Mouse (Mus musculus): ENCODE data around the gene Plppr2. TPM values are rescaled to one million over a fixed set of nuclear protein-coding genes. Genes with fewer than 3 reads are reported as not detected.

The Plppr2 gene
- polyA plus RNA-seq (2015; fragmentation: Nextera tagmentation; extraction: Ambion mirVana), result 1.4 and 2.0 TPM in 2 replicates

DNA sequence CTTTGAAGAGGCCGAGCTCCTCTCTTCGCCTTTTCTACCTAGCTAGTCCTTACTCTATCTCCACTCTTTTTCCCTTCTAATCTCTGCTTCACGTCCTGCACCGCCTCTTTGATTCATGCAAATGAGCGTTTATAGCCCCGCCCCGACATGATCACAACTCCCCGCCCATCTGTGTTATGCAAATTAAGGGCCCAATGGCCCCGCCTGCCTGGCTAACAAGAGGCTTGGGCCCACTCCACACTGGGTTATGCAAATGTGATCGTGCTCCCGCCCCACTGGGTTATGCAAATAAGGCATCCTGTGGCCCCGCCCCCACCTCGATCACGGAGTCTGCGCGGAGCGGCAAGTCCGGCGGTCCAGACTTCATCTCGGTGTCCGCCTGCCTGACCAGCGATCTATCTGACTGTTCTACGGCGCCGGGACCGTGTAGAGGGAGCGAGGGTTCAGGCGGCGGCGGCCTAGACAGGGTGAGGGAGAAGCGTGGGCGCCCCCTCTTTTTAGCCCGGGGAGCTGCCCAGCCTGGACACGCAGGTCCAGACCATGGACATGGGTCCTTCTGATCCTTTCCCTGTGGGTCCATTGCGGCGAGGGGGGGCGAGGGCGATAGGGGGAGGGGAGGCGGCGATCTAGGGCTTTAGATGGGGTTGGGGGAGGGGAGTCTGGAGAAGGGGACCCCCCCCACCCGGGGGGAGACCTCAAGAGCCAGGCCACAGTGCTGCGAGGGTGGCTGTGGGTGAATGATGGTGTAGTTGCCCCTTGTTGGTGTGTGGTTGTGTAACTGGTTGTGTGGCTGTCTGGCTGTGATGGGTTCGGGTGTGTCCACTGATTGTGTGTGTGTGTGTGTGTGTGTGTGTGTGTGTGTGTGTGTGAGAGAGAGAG, at the start of gene Plppr2:
TSS of gene Plppr2 (plus strand) at position 342 of the 879 bp plus-strand sequence.

DNA sequence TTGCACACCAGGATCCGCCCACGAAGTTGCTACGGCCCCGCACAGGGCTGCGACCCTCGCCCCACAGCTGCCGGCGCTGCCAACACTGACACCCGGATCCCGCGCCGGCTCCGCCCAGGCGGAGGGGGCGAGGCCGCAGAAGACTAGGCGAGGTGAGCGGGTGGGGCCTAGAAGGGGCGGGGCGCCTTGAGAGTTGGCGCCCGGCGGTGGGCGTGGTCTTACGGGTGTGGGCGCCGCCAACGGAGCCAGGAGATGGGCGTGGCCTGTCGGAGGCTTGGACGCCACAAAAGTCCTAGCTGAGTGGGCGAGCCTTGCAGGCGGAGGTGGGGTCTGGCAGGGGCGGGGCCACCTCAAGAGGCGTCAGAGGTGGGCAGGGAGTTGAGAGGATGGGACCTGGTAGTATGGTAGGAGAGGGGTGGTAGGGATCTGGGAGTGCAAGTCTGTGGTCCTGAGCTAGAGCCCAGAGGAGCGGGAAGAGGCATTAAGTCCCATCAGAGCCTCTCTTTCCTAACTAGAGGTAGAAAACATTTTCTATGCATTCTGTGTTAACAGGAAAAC, 18.7 kb upstream of the Plppr2 start, which contains the start of gene Rab3d:
TSS of gene Rab3d (minus strand) at position 158 of the 558 bp plus-strand sequence.

DNA sequence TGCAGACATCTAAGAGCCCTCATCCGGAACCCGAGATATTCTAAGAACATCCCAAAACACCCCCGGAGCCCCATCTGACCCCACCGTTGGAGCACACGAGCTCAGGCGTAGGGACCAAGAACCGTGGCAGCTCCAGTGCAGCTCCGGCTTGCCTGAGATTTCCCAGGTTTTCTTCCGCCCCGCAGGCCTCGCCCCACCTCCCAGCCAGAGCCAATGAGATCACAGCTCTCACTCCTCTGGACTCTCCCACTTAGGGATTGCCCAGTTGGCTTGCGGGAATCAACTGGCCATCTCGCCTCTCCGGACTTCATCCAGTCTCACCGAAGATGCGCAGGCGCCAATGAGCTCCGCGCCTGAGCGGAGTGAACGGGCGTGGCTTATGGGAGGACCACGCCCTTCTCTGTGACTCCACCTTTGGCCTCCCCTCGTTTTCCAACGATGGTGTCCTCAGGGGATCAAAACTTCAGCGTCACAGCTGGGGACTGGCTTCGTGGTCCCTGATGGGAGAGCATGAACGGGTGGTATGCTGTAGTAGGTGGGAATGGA, 9.6 kb upstream of the Plppr2 start, which contains the start of the genes Ccdc159 and Tmem205:
TSS of gene Ccdc159 (plus strand) at position 264 of the 546 bp plus-strand sequence.
TSS of gene Tmem205 (minus strand) at position 349 of the 546 bp plus-strand sequence.

DNA sequence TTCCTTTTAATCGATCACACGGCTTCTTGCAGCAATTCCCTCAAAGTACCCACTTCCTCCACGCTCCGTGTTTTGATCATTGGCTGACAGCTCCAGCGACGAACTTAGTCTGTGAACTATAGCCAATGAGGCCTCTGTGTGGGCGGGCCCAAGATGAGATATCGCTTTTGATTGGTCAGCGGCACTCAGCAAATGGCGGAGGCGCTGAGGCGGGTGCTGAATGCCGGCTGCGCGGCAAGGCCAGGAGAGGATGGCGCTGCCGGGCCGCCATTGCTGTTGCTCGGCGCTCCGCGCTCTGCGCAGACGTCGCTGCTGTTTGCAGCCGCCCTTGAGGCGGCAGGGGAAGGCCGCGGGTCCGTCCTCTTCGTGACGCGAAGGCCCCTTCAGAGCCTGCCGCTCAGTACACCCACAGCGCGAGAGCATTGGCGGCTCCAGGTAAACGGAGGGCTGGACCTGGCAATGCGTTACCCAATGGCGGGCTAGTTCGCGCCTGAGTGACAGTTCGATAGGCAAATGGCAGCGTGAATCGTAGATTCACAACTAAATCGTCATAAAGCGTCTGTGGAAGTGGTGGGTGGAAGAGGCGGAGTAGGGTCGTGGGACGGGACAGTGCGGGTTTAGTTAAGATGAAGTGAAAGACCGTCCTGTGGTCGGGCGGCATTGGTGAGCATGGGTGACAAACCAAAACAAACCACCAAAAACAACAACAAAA, 18.9 kb downstream of the Plppr2 start, which contains the start of gene Swsap1:
TSS of gene Swsap1 (plus strand) at position 186 of the 712 bp plus-strand sequence.

DNA sequence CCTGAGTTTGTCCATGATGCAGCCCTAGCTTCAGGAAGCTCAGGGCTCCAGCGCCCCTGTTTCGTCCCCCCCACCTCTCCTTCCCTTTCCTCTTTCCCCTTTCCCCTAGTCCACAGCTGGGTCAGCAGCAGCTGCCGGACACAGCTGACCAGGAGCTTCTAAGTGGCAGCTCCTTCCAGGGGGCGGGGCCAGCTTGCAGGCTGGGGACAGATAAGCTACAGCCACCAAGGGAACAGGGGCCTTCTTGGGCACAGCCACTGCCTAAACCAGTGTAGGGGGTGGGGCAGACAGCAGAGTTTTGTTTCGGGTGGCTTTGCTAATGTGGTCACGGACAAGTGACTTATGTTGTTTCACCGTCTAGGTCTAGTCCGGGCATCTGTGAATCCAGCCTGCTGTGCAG, 26.6 kb downstream of the Plppr2 start, which contains the start of gene Epor:
TSS of gene Epor (minus strand) at position 90 of the 400 bp plus-strand sequence.

DNA sequence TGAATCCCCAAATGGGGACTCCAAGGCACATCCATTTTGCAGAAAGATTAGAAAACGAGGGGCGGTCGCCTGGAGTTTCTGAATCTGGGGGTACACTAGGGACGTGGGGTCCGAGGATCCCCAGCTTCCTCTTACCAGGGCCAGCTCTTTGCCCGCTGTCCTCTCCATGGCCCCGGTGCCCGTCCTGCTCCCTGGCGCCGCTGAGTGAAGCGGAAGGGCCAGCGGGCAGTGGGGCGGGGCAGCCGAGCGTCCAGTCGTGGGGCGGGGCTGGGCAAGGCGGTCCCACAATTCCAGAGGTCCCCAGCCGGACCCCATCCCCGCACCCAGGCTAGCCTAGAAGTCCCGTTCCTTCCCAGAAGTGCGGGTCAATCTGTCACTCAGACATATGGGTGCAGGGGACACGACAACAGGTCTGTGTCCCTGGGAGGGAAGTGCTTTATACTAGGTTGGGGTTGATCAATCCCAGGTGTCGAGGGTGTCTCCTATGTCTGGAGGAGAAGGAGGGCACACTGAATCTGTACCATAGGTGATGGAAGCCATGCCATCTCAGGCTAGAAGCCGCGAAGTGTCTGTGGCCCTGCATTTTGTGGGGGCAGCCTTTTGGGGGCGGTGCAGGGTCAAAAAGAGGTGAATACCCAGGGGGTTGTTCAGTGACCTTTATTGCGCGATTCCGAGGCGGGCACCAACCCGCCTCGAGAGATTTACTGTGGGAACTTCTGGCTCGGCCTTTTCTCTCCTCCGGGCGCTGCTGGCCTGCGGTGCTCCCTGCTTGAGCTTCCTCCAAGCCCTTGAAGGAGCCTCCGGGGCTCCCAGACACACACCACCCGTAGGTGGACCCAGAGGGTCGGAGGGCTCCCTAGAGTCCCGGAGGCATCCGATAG, 52.6 kb downstream of the Plppr2 start, which contains the start of gene Rgl3:
TSS of gene Rgl3 (minus strand) at position 217 of the 881 bp plus-strand sequence.

Other genes with a start within 250 kb of the Plppr2 start
- 6.8 and 11.5 TPM in 2 replicates for gene Ldlr, start 213.6 kb upstream of the Plppr2 start, polyA plus RNA-seq (2015; fragmentation: Nextera tagmentation; extraction: Ambion mirVana)
- 16.6 and 19.0 TPM in 2 replicates for gene Spc24, start 176.7 kb upstream of the Plppr2 start, polyA plus RNA-seq (2015; fragmentation: Nextera tagmentation; extraction: Ambion mirVana)
- gene Kank2, start 138.3 kb upstream of the Plppr2 start, polyA plus RNA-seq (2015; fragmentation: Nextera tagmentation; extraction: Ambion mirVana), result 10.1 and 10.9 TPM in 2 replicates
- 1.1 and 6.7 TPM in 2 replicates for gene Angptl8, start 101.5 kb upstream of the Plppr2 start, polyA plus RNA-seq (2015; fragmentation: Nextera tagmentation; extraction: Ambion mirVana)
- gene Dock6, start 84.4 kb upstream of the Plppr2 start, polyA plus RNA-seq (2015; fragmentation: Nextera tagmentation; extraction: Ambion mirVana), result 13.3 and 14.2 TPM in 2 replicates
- 6.7 and 17.4 TPM in 2 replicates for gene Rab3d, start 18.8 kb upstream of the Plppr2 start, polyA plus RNA-seq (2015; fragmentation: Nextera tagmentation; extraction: Ambion mirVana)
- gene Ccdc159, start 9.6 kb upstream of the Plppr2 start, polyA plus RNA-seq (2015; fragmentation: Nextera tagmentation; extraction: Ambion mirVana), result 1.1 and 1.3 TPM in 2 replicates
- 33.4 and 53.5 TPM in 2 replicates for gene Tmem205, start 9.5 kb upstream of the Plppr2 start, polyA plus RNA-seq (2015; fragmentation: Nextera tagmentation; extraction: Ambion mirVana)
- 2.1 and 2.6 TPM in 2 replicates for gene Swsap1, start 18.7 kb downstream of the Plppr2 start, polyA plus RNA-seq (2015; fragmentation: Nextera tagmentation; extraction: Ambion mirVana)
- gene Epor, start 26.5 kb downstream of the Plppr2 start, polyA plus RNA-seq (2015; fragmentation: Nextera tagmentation; extraction: Ambion mirVana), result 8.0 and 9.8 TPM in 2 replicates
- 0.27 TPM in 2 replicates for gene Rgl3, start 52.4 kb downstream of the Plppr2 start, polyA plus RNA-seq (2015; fragmentation: Nextera tagmentation; extraction: Ambion mirVana)
- 0.09 and 0.12 TPM in 2 replicates for gene Ccdc151, start 65.6 kb downstream of the Plppr2 start, polyA plus RNA-seq (2015; fragmentation: Nextera tagmentation; extraction: Ambion mirVana)
- gene Prkcsh, start 65.8 kb downstream of the Plppr2 start, polyA plus RNA-seq (2015; fragmentation: Nextera tagmentation; extraction: Ambion mirVana), result 28.7 and 37.6 TPM in 2 replicates
- not detected in 2 replicates for gene Elavl3, start 115.0 kb downstream of the Plppr2 start, polyA plus RNA-seq (2015; fragmentation: Nextera tagmentation; extraction: Ambion mirVana)
- gene Gm49318, start 134.2 kb downstream of the Plppr2 start, polyA plus RNA-seq (2015; fragmentation: Nextera tagmentation; extraction: Ambion mirVana), result not detected in 2 replicates
- 3.8 and 4.5 TPM in 2 replicates for gene Zfp653, start 134.3 kb downstream of the Plppr2 start, polyA plus RNA-seq (2015; fragmentation: Nextera tagmentation; extraction: Ambion mirVana)
- gene Ecsit, start 148.4 kb downstream of the Plppr2 start, polyA plus RNA-seq (2015; fragmentation: Nextera tagmentation; extraction: Ambion mirVana), result 40.4 and 43.4 TPM in 2 replicates
- gene Cnn1, start 162.2 kb downstream of the Plppr2 start, polyA plus RNA-seq (2015; fragmentation: Nextera tagmentation; extraction: Ambion mirVana), result 8.7 and 11.2 TPM in 2 replicates
- 69.6 and 81.4 TPM in 2 replicates for gene Elof1, start 180.1 kb downstream of the Plppr2 start, polyA plus RNA-seq (2015; fragmentation: Nextera tagmentation; extraction: Ambion mirVana)
- 1.6 and 22.5 TPM in 2 replicates for gene Acp5, start 198.7 kb downstream of the Plppr2 start, polyA plus RNA-seq (2015; fragmentation: Nextera tagmentation; extraction: Ambion mirVana)
- gene Pigyl, start 219.8 kb downstream of the Plppr2 start, polyA plus RNA-seq (2015; fragmentation: Nextera tagmentation; extraction: Ambion mirVana), result 65.1 and 66.3 TPM in 2 replicates